Mouse (Mus musculus) urinary bladder, adult 2 months (tissue): ENCODE measurements around the gene Ednra. TPM values are rescaled to one million over a fixed set of nuclear protein-coding genes. Genes with fewer than 3 reads are reported as not detected.
A peak's percentile ranks its signal among the peaks of the same experiment; 100 is the strongest.

ENCODE experiments used
- DNase-seq: peaks from one replicate; pipeline ENCODE4 v3.0.0; 2022; ENCODE audit warnings: low spot score
- polyA plus RNA-seq: library from polyadenylated mRNA; depleted of rRNA; stranded (reverse); fragments of >200 nt; gene quantifications from 2 replicates; pipeline ENCODE4 v1.2.3, GENCODE M21; 2012; rRNA removed

Gene Ednra
- 10.1 and 12.0 TPM in 2 replicates for polyA plus RNA-seq

GRCm38 (mm10) chr8:77724046-77724930 is at the start of gene Ednra:
Gene Ednra (minus strand): TSS chr8:77724464.
- peak; percentile 21 for DNase-seq

GRCm38 (mm10) chr8:77773831-77774230 is 49.6 kb upstream of the Ednra start:
- no peak for DNase-seq

GRCm38 (mm10) chr8:77773256-77773655 is 49.0 kb upstream of the Ednra start:
- DNase-seq: no peak

GRCm38 (mm10) chr8:77772210-77772886 is 48.1 kb upstream of the Ednra start:
- DNase-seq: no peak

- DNase-seq: no peak
Observed at GRCm38 (mm10) chr8:77770966-77771365, 46.7 kb upstream of the Ednra start.

- DNase-seq: no peak
Observed at GRCm38 (mm10) chr8:77768916-77769315, 44.7 kb upstream of the Ednra start.

DNA sequence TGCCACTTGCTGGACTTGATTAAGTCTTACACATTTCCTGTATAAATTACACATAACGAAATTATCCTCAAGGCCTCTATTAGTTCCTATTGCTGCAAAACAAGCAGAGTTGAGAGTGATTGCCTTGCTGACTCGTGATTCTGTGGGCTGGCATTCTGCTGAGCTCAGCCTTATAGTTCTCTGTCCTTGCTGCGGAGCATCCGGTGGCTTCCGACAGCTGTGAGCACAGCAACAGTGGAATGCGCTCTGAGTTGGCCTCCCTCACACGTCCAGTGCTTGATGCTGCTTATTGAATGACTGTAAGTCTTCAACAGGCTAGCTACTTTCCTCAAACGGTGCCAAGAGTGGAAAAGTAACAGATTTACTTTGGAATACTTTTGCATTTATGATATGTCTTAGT is 40.0 kb upstream of the Ednra start:
- no peak for DNase-seq

DNA sequence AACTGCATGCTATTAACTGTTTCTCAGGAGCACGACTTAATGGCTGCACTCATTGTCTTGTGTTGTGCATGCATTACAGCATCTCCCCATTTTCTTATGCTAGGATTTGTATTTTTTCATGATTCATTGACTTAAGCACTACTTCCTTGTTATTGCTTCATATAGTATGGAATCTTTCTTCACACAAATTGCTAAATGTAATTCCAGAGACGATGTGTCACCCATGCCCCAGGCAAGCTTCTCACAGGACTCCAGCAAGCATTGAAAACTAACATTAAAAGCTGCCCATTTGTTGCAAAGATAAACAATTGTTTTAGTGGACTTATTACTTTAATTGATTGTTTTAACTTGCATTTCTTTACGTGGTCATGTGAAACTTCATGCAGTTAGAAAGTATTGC is 38.7 kb upstream of the Ednra start:
- DNase-seq: no peak

- no peak for DNase-seq
Observed at GRCm38 (mm10) chr8:77755441-77755840, 31.2 kb upstream of the Ednra start.

DNA sequence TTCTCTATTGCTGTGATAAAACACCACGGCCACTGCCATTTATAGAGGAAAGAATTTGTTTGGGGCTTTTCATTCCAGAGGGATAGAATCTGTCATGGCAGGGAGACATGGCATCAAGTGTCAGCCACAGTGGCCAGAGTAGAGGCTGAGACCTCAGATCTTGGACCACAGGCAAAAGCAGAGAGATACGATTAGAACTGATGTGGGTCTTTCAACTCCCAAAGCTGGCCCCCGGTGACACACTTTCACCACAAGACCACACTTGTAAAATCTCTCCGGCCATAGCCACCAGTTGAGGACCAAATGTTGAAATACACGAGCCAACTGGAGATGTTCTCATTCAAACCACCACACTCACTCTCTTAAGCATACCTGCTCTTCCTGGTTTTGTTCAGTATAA is 29.5 kb upstream of the Ednra start:
- no peak for DNase-seq

- no peak for DNase-seq
Observed at GRCm38 (mm10) chr8:77752041-77752440, 27.8 kb upstream of the Ednra start.

DNA sequence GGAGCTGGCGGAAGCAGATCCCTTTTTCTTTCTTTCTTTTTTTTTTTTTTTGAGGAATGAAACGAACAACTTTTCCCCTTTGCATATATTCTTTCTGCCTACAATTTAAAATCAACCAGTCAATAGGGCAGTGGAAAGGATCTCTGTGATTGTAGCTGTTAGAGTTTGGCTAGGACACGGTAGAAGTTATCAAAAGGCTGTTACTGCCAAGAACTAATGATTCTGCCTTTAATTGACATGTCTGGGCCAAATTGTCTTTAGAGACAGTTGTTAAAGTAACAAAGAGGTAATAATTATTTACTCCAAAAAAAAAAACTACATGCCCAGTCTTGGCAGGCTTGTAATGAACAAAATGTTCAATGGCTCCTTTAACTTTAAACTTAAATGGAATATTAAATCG is 26.1 kb upstream of the Ednra start:
- DNase-seq: no peak

DNA sequence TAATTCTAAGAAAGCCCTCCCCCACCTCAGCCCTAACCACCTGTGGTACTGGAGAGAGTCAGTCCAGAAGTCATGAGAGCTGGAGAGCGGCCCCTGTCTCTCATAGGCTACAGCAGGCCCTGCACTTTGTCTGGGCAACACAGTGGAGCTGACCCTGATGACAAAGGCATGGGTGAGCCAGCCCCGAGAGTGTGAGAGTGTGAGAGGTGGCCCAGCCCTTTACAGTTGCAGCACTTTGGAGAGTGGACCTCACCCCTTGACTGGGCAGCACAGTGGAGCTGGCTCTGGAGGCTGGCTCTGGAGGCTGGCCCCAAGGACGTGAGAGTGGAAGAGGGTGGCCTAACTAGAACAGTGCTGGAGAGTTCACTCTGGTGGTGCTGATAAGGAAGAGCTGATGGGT is 20.2 kb upstream of the Ednra start:
- DNase-seq: no peak

DNA sequence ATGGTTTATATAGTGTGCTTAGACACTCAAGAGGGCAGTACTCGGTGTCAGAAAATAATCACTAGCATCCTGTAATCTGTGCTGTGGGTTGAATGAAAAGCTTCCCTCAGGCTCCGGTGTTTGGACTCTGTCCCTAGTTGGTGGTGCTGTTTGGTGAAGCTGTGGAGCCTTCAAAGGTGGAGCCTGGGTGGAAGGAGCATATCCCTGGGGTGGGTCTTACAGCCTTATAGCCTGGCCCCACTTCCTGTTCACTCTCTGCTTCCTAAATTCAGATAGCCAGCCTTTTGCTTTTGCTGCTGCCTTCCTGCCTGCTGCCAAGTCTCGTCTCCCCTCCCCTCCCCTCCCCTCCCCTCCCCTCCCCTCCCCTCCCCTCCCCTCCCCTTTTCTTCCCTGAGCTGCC is 18.1 kb upstream of the Ednra start:
- DNase-seq: no peak

GRCm38 (mm10) chr8:77741050-77741777 is 16.9 kb upstream of the Ednra start:
- DNase-seq: no peak

GRCm38 (mm10) chr8:77738419-77738818 is 14.2 kb upstream of the Ednra start:
- DNase-seq: no peak

DNA sequence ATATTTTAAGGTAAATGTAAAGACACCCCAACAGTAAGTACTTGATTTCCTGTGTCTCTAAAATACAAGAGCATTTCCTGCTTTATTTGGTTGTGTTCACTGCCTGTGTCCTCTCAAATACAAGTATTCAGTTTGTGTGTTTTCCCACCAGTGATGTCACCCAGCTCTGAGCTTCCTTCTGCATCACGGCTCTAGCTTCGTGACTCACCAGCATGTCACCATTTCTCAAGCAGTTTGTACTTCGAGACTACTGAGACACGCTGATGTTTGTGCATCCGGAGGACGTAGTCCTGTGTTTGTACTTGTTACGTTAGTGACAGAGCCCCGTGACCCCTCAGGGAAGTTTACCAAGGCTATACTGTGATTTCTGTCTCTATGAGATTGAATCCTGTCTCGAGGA is 13.1 kb upstream of the Ednra start:
- no peak for DNase-seq

GRCm38 (mm10) chr8:77733792-77734191 is 9.5 kb upstream of the Ednra start:
- DNase-seq: no peak

- DNase-seq: no peak
Observed at GRCm38 (mm10) chr8:77732964-77733363, 8.7 kb upstream of the Ednra start.

DNA sequence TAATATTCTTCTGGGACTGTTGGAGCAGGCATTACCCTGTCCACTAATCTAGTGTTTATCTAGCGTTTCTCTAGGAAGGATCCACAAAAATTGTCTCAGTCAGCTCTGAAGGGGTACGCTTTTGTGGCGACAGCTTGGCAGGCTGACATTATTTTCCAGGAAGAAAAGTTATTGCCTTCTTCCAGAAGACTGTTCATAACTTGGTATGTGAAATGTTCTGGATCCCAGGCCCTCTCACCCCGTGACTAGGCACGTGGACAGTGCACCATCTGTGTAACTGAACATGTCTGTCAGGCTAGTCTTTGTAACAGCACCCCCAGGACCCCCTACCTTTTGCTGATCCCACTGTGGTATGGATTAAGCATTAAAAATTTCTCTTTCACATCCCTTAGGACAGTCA is 1.1 kb upstream of the Ednra start:
- DNase-seq: no peak

- no peak for DNase-seq
Observed at GRCm38 (mm10) chr8:77723534-77724045, 674 bp downstream of the Ednra start.

DNA sequence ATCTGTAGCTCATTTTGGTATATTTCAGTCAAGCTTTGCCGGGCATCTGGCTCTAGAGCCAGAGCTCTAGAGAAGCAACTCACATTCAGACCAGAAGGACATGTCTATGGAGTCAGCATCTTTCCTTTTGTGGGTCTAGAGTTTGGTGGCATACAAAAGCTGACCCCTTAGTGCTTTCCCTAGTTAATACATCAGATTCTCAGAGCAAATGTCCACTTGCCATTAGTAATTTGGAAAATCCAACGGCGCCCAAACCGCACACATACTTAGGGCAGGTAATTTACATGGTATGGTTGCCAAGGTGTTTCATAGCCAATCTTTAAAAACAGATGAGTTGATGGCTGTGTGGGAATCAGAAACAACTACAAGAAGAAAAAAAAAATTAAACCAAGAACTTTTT is 1.2 kb downstream of the Ednra start:
- no peak for DNase-seq
